Mouse (Mus musculus): ENCODE results near the gene Parvb. TPM values are rescaled to one million over a fixed set of nuclear protein-coding genes. Genes with fewer than 3 reads are reported as not detected.

The Parvb gene
- total and polyA plus RNA-seq, 2 experiments from 2014 or later = 4.3 to 9.6 TPM

GRCm38 (mm10) chr15:84245104-84245503, 13.3 kb downstream of the Parvb start:
- Histone ChIP-seq H3K9me3 (ENCODE audit: low read length) (no peaks in the 10 kb centered on the region), H3K4me1 (ENCODE audit: insufficient read depth, low read length) (no peaks in the 10 kb centered on the region), H3K4me3 (ENCODE audit: low read depth, low read length) (no peak overlapping the region), H3K27ac (ENCODE audit: low read depth, low read length) (peak overlapping the region; percentile 55), H3K9ac (replicated peaks; ENCODE audit: low read length, poor library complexity, severe bottlenecking) (no peak overlapping the region), H3K36me3 (ENCODE audit: insufficient read depth, low read length) (no peaks in the 10 kb centered on the region), H3K27me3 (ENCODE audit: insufficient read depth, low read length) (no peaks in the 10 kb centered on the region), H3K4me2 (ENCODE audit: low read depth, low read length, poor library complexity, severe bottlenecking) (no peak overlapping the region)
- WGBS = 50% methylated on average over 5 of the region's 7 CpGs
- ATAC-seq (ENCODE audit: low FRiP score) (peak; percentile 56), DNase-seq (ENCODE audit: low spot score) (peak; percentile 41)
- TF ChIP-seq CTCF (IDR thresholded peaks at IDR 0.05) = no peak

DNA sequence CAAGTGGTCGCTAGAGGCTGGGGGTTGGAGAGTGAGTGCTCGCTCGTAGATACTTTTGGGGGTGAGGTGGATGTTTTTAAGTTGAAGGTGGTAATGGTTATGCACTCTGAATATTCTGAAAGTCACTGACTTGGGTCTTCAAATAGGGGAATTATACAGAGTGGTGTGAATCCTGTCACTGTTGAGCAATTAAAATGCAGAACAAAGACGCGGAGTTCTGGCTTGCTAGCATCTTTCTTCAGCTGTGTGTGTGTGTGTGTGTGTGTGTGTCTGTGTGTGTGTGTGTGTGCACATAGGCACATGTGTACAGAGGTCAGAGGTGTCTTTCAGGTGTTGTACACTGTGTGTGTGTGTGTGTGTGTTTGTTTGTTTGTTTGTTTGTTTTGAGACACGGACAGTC, 14.4 kb downstream of the Parvb start:
- H3K4me3 ChIP-seq (ENCODE audit: low read depth, low read length) = no peak overlapping the region
- no peaks in the 10 kb centered on the region for H3K9me3 ChIP-seq (ENCODE audit: low read length)
- ATAC-seq (ENCODE audit: low FRiP score) (no peak), DNase-seq (ENCODE audit: low spot score) (no peak)
- no peak overlapping the region for H3K27ac ChIP-seq (ENCODE audit: low read depth, low read length)
- H3K9ac ChIP-seq (replicated peaks; ENCODE audit: low read length, poor library complexity, severe bottlenecking) = no peak overlapping the region
- no peaks in the 10 kb centered on the region for H3K27me3 ChIP-seq (ENCODE audit: insufficient read depth, low read length)
- 82% methylated on average over 6 of the region's 6 CpGs for WGBS
- no peaks in the 10 kb centered on the region for H3K4me1 ChIP-seq (ENCODE audit: insufficient read depth, low read length)
- no peak for TF ChIP-seq CTCF (IDR thresholded peaks at IDR 0.05)
- H3K4me2 ChIP-seq (ENCODE audit: low read depth, low read length, poor library complexity, severe bottlenecking) = no peak overlapping the region
- H3K36me3 ChIP-seq (ENCODE audit: insufficient read depth, low read length) = no peaks in the 10 kb centered on the region

GRCm38 (mm10) chr15:84247309-84247708, 15.5 kb downstream of the Parvb start:
- H3K9ac ChIP-seq (replicated peaks; ENCODE audit: low read length, poor library complexity, severe bottlenecking) = no peak overlapping the region
- peak; percentile 46 for TF ChIP-seq CTCF (IDR thresholded peaks at IDR 0.05)
- 86% methylated on average over 3 of the region's 3 CpGs for WGBS

DNA sequence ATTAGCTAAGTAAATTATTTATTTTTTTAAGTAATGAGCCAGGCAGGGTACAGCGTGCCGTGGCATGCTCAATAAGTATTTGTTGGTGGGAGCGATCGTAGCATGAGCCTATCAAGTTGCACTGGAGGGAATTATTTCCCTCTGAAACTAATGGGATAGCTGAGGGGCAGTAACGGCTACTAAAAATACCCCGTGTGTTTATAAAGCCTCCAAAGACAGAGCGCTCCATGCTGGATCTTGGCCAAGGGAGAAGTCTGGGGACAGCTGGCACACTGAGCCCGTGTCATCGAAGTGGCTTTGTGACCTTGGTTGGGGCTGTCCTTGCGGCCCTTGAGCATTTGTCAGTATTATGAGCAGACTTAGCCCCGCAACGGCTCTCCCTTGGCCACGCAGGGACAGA, 19.4 kb downstream of the Parvb start:
- no peak for ATAC-seq (ENCODE audit: low FRiP score)
- no peak for TF ChIP-seq CTCF (IDR thresholded peaks at IDR 0.05)
- H3K4me3 ChIP-seq (ENCODE audit: low read depth, low read length) = no peak overlapping the region
- H3K4me2 ChIP-seq (ENCODE audit: low read depth, low read length, poor library complexity, severe bottlenecking) = no peak overlapping the region
- no peaks in the 10 kb centered on the region for H3K27me3 ChIP-seq (ENCODE audit: insufficient read depth, low read length)
- peak overlapping the region; percentile 18; the same call in 1 of the 2 replicates for H3K27ac ChIP-seq (ENCODE audit: low read depth, low read length)
- H3K4me1 ChIP-seq (ENCODE audit: insufficient read depth, low read length) = peaks cover 2% of the 10 kb centered on the region; the same call in 1 of the 2 replicates
- DNase-seq (ENCODE audit: low spot score) = peak; percentile 63
- no peaks in the 10 kb centered on the region for H3K9me3 ChIP-seq (ENCODE audit: low read length)
- no peak overlapping the region for H3K9ac ChIP-seq (replicated peaks; ENCODE audit: low read length, poor library complexity, severe bottlenecking)
- H3K36me3 ChIP-seq (ENCODE audit: insufficient read depth, low read length) = no peaks in the 10 kb centered on the region
- 42% methylated on average over 13 of the region's 13 CpGs for WGBS

More at GRCm38 (mm10) chr15:84247309-84247708, 15.5 kb downstream of the Parvb start:
- ATAC-seq (ENCODE audit: low FRiP score) (no peak), DNase-seq (ENCODE audit: low spot score) (no peak)
- Histone ChIP-seq H3K27ac (ENCODE audit: low read depth, low read length) (no peak overlapping the region), H3K9me3 (ENCODE audit: low read length) (no peaks in the 10 kb centered on the region), H3K4me1 (ENCODE audit: insufficient read depth, low read length) (0 out of 2 replicates have a peak, but pooled peaks cover 2% of the 10 kb centered on the region), H3K27me3 (ENCODE audit: insufficient read depth, low read length) (no peaks in the 10 kb centered on the region), H3K36me3 (ENCODE audit: insufficient read depth, low read length) (no peaks in the 10 kb centered on the region), H3K4me2 (ENCODE audit: low read depth, low read length, poor library complexity, severe bottlenecking) (no peak overlapping the region), H3K4me3 (ENCODE audit: low read depth, low read length) (no peak overlapping the region)

DNA sequence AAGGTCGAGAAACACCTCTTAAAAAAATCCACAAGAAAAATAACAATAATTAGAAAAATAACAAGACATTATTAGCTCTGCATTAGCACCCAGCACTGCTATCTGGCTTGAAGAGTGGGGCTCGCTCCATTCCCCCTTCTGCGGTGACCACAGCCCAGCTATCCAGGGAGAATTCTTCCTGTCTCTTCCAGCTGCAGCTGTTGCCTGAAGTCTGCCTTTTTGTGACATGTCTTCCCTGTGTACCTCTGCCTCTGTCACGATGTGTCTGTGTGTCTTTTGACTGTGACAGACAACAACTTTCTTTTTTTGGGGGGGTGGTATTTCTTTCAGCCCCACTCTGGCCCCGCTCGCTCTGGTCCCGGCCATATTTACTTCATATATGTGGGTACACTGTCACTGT, 20.8 kb downstream of the Parvb start:
- Histone ChIP-seq H3K9me3 (ENCODE audit: low read length) (no peaks in the 10 kb centered on the region), H3K4me3 (ENCODE audit: low read depth, low read length) (no peak overlapping the region), H3K27me3 (ENCODE audit: insufficient read depth, low read length) (no peaks in the 10 kb centered on the region), H3K9ac (replicated peaks; ENCODE audit: low read length, poor library complexity, severe bottlenecking) (no peak overlapping the region), H3K36me3 (ENCODE audit: insufficient read depth, low read length) (no peaks in the 10 kb centered on the region), H3K4me2 (ENCODE audit: low read depth, low read length, poor library complexity, severe bottlenecking) (no peak overlapping the region), H3K4me1 (ENCODE audit: insufficient read depth, low read length) (peaks cover 2% of the 10 kb centered on the region; the same call in 1 of the 2 replicates), H3K27ac (ENCODE audit: low read depth, low read length) (no peak overlapping the region)
- ATAC-seq (ENCODE audit: low FRiP score) (no peak), DNase-seq (ENCODE audit: low spot score) (no peak)
- TF ChIP-seq CTCF (IDR thresholded peaks at IDR 0.05) = no peak
- WGBS = 95% methylated on average over 7 of the region's 7 CpGs

DNA sequence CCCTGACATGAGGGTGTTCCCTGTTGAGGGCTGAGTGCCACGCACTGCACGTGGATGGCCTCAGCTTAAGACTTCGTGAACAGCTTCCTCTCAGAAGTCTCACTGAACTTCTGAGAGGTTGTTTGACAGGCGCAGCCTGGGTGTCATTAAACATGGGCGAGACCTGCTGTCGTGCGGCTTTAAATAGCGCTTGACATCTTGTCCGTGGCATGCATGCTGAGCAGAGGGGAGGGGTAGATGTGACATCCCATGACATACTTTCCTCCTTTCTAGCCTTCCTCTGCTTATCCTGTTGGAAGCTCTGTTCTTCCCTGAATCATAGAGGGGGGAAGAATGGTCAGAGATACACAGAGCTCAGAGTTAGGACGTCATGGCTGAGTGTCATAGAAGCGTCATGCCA, 21.9 kb downstream of the Parvb start:
- 41% methylated on average over 11 of the region's 11 CpGs for WGBS
- H3K36me3 ChIP-seq (ENCODE audit: insufficient read depth, low read length) = no peaks in the 10 kb centered on the region
- DNase-seq (ENCODE audit: low spot score) = no peak
- ATAC-seq (ENCODE audit: low FRiP score) = no peak
- H3K4me1 ChIP-seq (ENCODE audit: insufficient read depth, low read length) = peaks cover 2% of the 10 kb centered on the region; the same call in 1 of the 2 replicates
- no peak overlapping the region for H3K27ac ChIP-seq (ENCODE audit: low read depth, low read length)
- no peaks in the 10 kb centered on the region for H3K27me3 ChIP-seq (ENCODE audit: insufficient read depth, low read length)
- H3K4me2 ChIP-seq (ENCODE audit: low read depth, low read length, poor library complexity, severe bottlenecking) = no peak overlapping the region
- no peak for TF ChIP-seq CTCF (IDR thresholded peaks at IDR 0.05)
- no peak overlapping the region for H3K4me3 ChIP-seq (ENCODE audit: low read depth, low read length)
- no peaks in the 10 kb centered on the region for H3K9me3 ChIP-seq (ENCODE audit: low read length)
- H3K9ac ChIP-seq (replicated peaks; ENCODE audit: low read length, poor library complexity, severe bottlenecking) = no peak overlapping the region
